Mouse (Mus musculus) heart, adult 2 months (tissue): ENCODE measurements around the gene D630045J12Rik.

Experiments used
- CTCF ChIP-seq: fragments of 200-600 bp; IDR thresholded peaks from 2 replicates; pipeline ENCODE4 v1.8.1; 2022; ENCODE audit warnings: antibody characterized with exemption, mild to moderate bottlenecking, moderate library complexity
- POLR2A ChIP-seq: fragments of 200-500 bp; IDR thresholded peaks from 2 replicates; pipeline ENCODE4 v1.6.1; 2011; ENCODE audit warnings: mild to moderate bottlenecking, low read depth, low read length, control low read depth; ENCODE audit not compliant: insufficient read depth

GRCm38 (mm10) chr6:38231994-38232393 is 21.8 kb downstream of the D630045J12Rik start:
- TF ChIP-seq CTCF (no peak), POLR2A (no peak)
